Mouse (Mus musculus) midbrain, embryonic 13.5 days (tissue): ENCODE results near the gene Keg1. TPM values are rescaled to one million over a fixed set of nuclear protein-coding genes. Genes with fewer than 3 reads are reported as not detected.

Experiments used
- polyA plus RNA-seq: library from polyadenylated mRNA; unstranded; fragments of >200 nt; fragmentation: Nextera tagmentation; extraction: Ambion mirVana; gene quantifications from 2 replicates; pipeline ENCODE4 v1.2.1, GENCODE M21; 2015

The Keg1 gene
- polyA plus RNA-seq, 1 experiment from 2014 or later: not detected

Other genes starting within 250 kb of the Keg1 start
- gene Mpeg1, start 235.0 kb upstream of the Keg1 start, polyA plus RNA-seq: 0.54 and 0.57 TPM in 2 replicates
- 36.6 and 40.7 TPM in 2 replicates for gene Dtx4, start 194.3 kb upstream of the Keg1 start, polyA plus RNA-seq
- gene Fam111a, start 150.0 kb upstream of the Keg1 start, polyA plus RNA-seq: 9.5 TPM in 2 replicates
- gene Gm4952, start 95.8 kb upstream of the Keg1 start, polyA plus RNA-seq: not detected in 2 replicates
- gene Glyat, start 62.5 kb upstream of the Keg1 start, polyA plus RNA-seq: not detected in 2 replicates
- not detected in 2 replicates for gene Olfr1442, start 25.3 kb upstream of the Keg1 start, polyA plus RNA-seq
- not detected in 2 replicates for gene Olfr1443, start 17.7 kb upstream of the Keg1 start, polyA plus RNA-seq
- gene Cntf, start 69.8 kb downstream of the Keg1 start, polyA plus RNA-seq: 2.0 and 3.1 TPM in 2 replicates
- gene Zfp91, start 100.3 kb downstream of the Keg1 start, polyA plus RNA-seq: 15.9 and 17.1 TPM in 2 replicates
- gene Lpxn, start 100.4 kb downstream of the Keg1 start, polyA plus RNA-seq: 0.89 and 1.3 TPM in 2 replicates
- not detected in 2 replicates for gene Gm5244, start 150.9 kb downstream of the Keg1 start, polyA plus RNA-seq
- gene Olfr1444, start 161.5 kb downstream of the Keg1 start, polyA plus RNA-seq: not detected in 2 replicates
- not detected in 2 replicates for gene Olfr1445, start 188.1 kb downstream of the Keg1 start, polyA plus RNA-seq
- gene Olfr1446, start 197.7 kb downstream of the Keg1 start, polyA plus RNA-seq: not detected in 2 replicates
- not detected in 2 replicates for gene Olfr1447, start 208.0 kb downstream of the Keg1 start, polyA plus RNA-seq
- gene Olfr1448, start 228.6 kb downstream of the Keg1 start, polyA plus RNA-seq: not detected in 2 replicates
- not detected in 2 replicates for gene Olfr1449, start 235.1 kb downstream of the Keg1 start, polyA plus RNA-seq